Mouse (Mus musculus) adrenal gland, adult 2 months (tissue): ENCODE results near the gene Ppp1cb. TPM values are rescaled to one million over a fixed set of nuclear protein-coding genes. Genes with fewer than 3 reads are reported as not detected.

Experiments
- polyA plus RNA-seq: library from polyadenylated mRNA; depleted of rRNA; stranded (reverse); fragments of >200 nt; gene quantifications from 2 replicates; pipeline ENCODE4 v1.2.3, GENCODE M21; 2012; rRNA removed
- total RNA-seq, 2 experiments: library from RNA; stranded (reverse); gene quantifications; 2 replicates each; pipeline ENCODE4 v1.2.3; 2021

Gene Ppp1cb
- total and polyA plus RNA-seq, 3 experiments: 6.4 to 475 (median 389) TPM

Other genes with a start within 250 kb of the Ppp1cb start
- gene Plb1, start 226.1 kb upstream of the Ppp1cb start, total RNA-seq: not detected
- 0.02 and 0.17 TPM in 2 replicates for gene Plb1, start 226.1 kb upstream of the Ppp1cb start, polyA plus RNA-seq
- gene Yes1, start 152.3 kb downstream of the Ppp1cb start, total RNA-seq: 10 to 100 TPM; 42.3 to 43.3 TPM
- gene Yes1, start 152.3 kb downstream of the Ppp1cb start, polyA plus RNA-seq: 5.4 and 5.5 TPM in 2 replicates